Mouse (Mus musculus) thymus, postnatal 4 days (tissue): Measurements from ENCODE around the gene Fam126a.

Experiments used
- DNase-seq: peaks from one replicate; pipeline ENCODE4 v3.0.0; 2021

Fam126a gene

DNA sequence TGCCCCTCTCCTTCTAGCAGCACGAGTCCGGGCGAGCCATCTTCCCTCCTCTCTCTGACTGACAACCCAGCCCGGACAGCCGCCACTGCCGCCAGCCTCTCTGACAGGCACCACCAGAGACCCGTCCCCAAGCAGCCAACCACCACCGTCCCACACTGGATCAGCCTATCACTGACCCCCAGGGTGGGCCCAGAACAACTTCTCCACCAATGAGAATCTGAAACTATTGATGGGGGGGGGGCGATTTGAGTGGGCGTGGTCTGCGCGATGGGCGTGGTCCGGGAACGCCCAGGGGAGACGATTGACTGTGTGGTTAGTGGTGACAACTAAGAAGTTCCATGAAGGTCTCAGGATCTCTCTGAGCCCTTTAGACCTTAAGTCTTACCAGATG is at the start of gene Fam126a:
Fam126a (minus strand) TSS at position 112 of the 391 bp plus-strand sequence.
- DNase-seq, result peak; percentile 93

DNA sequence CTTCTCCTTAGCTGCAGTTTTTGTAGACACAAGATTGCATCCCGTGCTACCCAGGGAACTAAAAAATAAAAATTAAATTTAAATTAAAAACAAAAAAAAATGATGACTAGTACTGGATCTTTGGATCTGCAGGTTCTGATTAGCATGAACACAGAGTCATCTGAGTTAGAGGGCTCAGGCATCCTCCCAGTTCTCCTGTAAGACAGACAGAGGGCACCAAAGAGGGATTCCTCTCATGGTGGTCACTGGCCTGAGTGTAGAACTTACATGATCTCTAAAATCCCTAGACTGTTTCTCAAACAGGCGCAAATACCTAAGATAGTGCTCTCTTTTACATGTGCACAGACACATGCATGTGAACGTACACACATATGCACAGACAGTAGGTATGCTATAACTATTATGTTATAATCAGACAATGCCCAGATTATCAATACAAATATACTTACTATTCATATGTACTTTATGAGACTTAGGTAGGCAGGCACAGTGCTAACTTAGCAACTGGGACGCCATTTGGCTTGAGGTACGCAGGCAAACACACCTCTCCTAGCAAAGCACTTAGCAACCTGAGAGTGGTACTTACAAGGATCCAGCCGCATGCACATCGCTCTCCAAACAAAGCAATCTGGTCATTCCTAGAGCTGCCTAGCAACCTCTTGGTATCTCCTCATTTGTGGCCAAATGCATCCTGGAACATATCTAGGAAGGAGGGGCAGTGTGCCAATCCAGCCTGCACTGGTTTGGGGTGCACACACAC is 48.1 kb upstream of the Fam126a start:
- no peak for DNase-seq

DNA sequence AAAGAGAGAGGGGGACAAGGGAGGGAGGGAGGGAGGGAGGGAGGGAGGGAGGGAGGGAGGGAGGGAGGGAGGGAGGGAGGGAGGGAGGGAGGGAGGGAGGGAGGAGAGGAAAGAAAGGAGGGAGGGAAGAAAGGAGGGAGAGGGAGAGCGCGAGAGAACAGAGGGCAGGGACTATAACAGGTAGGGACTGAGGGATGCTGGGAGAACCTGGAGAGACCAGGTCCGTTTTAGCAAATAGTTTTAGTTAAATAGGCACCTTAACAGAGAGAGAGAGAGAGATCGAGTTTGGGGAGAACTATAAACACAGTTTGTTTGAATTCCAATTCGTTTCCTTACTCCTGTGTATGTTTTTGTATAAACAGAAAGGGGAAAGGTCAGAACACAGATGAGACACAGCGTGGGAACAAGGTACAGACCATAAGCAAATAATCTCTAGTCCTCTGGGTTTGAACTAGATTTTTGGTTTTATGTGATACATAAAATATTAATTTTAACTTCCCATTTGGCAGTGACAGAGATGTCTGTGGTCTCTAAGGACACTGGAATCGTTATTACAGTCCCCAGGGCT is 47.3 kb upstream of the Fam126a start:
- no peak for DNase-seq

DNA sequence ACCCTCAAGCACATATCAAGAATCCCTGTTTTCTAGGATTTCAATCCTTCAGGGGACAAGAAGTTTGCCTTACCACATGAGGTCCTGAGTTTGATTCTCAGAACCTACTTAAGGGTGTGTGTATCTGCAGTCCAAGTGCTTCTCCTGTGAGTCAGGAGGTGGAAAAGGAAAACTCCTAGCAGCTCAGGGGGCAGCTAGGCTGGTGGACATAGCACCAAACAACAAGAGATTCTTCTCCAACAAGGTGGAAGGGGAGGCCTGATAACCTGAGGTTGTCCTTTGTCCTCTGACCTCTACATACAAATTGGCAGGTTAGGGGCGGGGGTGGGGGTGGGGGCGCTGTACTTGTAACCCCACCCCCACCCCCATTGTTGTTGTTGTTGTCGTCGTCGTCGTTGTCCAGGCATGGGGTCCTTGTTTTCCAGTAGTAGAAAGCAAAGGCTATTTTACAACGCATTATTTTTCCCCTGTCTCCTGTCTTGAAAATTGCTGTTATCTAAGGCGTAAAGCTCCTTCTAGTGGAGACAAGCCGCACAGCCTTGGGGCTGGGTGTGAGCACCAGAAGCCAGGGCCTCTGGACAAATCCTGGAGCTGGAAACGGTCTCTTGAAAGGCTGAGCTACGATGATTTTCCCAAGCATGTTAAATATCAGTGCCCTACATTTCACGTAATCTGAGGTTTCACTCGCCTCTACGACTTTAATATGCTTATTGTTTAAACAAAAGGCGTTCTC is 46.7 kb upstream of the Fam126a start:
- DNase-seq, result peak; percentile 60

DNA sequence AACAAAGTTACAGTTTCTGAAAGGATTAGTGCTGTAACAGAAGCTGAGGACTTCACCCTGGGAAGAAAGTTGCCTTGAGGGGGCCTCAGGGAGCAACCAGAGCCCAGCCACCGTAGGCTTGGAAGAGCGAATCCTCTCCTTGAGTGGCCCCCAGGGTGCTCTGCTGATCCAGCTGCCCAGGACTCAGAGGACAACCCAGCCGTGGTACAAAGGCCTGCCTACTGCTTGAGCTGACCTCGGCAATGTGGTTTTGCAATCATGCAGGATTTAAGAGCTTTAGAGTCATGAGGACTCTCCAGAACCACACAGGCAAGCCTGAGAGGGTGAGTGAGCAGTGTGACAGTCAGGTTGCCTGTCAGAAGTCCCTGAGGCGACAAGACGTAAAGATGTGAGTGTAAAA is 41.5 kb upstream of the Fam126a start:
- DNase-seq, result no peak

DNA sequence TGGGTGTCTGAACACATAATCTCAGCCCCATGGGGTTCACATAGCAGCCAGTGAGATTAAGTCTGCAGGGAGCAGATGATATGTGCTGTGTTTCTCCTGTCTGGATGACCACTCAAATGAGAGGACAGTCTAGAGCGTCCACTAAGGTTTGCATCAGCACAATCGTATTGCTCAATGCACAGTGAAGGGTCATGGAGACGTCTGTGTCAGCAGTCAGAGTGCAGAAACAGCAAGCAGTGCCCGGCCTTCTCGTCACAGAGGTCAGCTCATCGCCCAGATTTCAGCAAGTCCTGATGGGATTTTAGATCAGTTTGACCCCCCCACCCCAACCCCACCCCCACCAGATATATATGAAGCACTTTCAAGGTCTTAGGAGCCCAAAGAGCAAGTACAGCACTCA is 38.5 kb upstream of the Fam126a start:
- no peak for DNase-seq

DNA sequence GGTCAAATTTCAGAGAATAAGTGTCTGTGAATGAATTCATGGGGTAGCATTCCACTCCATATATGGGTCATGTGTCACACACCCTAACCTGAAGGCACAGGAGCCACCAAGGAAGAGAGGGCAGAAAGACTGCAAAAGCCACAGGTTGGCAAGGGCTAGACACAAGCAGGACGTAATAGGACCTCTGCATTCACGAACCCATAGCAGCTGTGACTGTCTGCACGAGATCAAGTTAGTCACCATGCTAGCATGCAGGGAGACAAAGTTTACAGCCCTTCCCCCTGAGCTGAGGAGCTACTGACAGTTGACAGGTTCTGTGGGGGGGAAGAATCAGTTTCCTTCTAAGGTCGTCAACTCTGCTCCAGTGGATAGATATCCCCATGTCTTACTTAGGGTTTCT is 33.1 kb upstream of the Fam126a start:
- no peak for DNase-seq

DNA sequence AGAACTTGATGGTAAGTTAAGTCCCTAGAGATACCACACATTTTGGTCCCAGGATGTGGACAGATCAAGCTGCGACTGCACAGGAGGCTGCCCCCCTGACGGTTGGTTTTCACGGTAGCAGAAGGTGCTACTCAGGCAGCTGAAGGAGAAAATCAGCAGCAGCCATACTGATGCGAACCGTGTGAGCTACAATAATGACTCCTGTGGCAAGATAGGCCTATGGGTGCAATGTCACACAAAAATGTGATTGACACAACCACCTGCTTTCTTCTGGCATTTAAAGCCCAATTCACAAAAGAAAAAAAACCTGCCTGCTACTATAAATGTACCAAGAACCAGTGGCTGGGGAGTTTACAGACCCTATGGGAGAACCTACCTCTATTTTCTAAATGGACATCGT is 32.5 kb upstream of the Fam126a start:
- no peak for DNase-seq

DNA sequence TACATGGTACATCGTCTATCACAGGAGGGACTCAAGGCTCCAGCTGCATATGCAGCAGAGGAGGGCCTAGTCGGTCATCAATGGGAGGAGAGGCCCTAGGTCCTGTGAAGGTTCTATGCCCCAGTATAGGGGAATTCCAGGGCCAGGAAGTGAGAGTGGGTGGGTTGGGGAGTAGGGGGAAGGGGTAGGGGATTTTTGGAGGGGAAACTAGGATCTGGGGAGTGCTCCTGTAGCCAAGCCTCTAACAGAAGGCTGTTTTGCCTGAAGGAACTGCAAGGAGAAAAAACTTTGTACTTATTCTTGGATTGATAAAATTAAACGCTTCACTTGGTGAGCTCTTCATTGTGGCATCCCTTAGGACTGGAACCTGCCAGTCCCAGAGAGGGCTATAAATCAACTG is 30.5 kb upstream of the Fam126a start:
- no peak for DNase-seq

DNA sequence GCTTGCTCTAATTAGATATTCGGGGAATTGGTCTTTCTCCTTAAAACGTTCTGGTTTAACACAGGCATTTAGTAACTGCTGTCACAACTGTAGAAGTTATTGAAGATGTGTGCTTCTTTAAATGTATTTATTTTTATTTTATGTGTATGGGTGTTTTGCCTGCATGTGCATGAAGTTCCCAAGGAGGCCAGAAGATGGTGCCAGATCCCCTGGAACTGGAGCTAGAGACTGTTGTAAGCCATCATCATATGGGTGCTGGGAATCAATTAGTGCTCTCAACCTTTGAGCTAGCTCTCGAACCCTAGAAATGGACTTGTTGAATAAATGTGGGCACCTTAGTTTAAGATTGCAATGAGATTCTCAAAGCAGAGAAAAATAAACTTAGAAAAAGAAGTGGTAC is 27.1 kb upstream of the Fam126a start:
- DNase-seq, result peak; percentile 38

DNA sequence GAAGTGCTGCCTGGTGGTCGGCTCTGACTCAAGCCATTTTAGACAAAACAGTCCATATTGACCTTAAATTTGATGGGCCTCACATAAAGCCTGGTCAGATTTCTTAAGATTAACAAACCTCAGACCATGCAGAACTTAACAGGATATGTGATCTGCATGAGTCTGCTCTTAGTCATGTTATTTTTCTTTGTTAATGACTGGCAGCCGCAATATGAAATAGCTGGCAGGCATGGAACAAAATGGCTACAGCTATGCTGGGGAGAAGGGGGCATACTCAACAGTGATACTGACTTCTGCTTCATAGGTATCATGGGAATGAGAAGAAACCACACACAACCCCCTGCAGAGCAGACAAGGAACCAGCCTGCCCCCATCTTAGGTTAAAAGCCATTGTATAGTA is 26.4 kb upstream of the Fam126a start:
- DNase-seq, result no peak

DNA sequence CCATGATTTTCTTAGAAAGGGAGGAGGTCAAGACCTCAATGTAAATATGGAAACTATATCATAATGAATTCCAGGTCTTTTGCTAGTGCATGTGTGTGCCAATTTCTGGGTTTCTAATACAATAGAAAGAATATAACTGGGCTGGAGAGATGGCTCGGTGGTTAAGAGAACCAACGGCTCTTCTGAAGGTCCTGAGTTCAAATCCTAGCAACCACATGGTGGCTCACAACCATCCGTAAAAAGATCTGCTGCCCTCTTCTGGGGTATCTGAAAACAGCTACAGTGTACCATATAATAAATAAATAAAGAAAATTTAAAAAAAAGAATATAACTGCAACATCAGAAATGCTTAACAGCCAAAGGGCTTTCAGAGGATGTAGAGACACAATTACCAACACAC is 23.9 kb upstream of the Fam126a start:
- DNase-seq, result no peak

DNA sequence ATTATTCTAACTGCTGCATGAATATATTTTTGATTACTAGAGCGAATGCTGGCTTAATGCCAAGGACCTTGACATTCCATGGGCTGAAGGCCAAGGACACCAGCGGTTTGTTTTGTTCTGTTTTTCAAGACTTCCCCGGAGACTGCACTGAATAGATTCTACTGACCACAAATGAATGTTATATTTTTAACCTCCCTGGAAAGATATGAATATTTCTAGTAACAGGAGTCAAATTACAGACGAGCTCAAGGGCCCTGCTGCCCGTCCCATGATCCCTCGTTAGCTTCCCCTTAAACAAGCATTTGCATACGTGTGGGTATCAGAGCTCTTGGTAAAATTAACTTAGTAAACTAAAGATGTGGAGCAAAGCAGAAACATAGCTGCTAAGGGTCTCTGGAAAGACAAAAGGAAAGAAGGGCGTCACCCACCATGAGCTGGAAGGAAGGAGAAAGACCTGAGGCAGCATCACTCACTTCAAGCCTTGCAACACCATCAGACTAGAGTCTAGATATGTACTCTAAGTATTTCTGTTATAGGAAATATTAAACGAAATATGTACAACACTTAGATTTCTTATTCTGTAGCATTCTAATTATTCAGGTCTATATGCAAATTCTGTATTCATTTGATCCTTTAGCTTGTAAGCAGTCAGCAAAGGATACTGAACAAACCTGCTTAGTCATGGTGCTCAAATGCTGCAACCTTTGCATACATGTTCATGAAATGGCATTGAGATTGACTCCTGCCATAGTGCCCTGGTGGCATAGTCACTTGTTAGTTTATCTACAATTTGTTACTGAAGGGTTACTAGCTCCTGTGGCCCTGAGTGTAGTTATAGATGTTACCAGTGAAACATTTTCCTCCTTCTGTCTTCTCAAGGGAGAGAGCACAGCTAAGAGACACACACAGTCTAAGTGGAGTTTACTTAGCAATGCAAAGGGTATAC is 23.0 kb upstream of the Fam126a start:
- no peak for DNase-seq

DNA sequence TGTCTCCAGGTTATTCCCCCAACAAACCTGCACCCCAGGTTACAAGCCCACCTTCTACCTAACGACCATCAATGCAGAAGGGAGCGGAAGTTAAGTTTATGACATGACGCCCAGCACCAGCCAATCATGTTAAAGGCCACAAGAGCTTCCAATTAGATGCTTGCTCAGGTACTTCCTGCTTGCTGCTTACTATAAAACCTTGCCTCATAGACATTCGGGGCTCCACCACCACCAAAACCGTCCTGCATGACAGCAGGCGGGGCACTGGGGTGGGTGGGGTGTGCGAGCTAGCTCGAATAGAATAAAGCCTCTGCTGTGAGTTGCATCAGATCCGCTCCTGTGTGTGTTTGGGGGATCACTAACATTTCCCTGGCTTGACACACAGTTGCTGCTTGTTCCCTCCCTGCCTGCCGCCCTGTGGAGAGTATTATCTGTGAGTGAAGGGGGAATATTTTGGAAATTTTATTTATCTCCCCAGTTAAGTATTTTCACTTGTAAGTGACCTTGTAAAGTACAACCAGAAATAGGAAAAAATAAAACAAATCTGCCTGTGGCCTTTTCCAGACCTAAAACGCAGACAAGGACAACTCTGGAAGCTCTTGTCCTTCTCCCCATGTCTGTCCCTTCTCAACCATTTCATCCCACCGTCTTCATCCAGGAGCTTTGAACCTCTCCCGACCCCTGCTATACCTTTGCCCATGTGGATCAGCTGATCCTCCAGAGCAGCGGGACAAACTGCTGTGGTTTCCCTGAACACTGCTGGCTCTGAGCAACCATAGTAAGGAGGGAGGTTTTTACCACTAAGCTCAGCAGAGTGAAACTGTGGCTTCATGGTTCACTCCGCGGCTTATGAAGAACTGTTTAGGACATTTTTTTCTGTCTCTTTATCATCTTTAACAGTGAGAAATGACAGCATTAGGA is 21.5 kb upstream of the Fam126a start:
- DNase-seq, result no peak

DNA sequence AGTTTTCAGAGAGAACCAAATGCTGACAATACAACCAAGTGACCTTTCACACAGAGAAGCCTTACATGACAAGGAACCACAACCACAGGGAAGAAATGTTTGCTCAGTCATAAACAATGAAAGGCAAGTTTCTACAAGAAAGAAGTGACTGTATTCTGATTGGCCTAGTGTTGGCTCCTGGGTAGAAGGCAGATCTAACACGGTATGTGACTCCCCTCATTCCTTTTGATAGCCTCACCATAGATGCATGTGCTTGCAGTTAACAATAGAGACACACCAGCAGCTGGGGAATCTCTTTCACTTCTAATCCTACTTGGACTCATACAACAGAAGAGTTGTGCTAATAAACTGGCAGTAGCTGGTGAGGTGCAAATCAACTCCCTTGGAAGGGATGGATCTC is 17.3 kb upstream of the Fam126a start:
- no peak for DNase-seq

DNA sequence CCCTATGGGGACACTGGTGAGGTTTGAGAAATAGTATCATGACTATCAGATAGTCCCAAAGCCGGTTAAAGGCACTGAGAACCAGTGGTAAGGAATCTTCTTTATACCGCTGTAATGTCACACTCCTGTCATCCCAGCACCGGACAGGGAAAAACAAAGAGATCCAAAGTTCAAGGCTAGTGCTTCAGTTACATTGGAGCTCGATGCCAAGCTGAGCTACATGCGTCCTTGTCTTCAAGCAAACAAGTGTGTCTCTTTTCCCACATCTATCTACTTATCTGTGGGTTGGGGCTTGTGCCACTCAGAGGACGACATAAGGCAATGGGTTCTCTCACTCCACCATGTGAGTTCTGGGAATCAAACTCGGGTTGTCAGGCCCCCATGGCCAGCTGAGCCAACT is 16.5 kb upstream of the Fam126a start:
- DNase-seq, result no peak

DNA sequence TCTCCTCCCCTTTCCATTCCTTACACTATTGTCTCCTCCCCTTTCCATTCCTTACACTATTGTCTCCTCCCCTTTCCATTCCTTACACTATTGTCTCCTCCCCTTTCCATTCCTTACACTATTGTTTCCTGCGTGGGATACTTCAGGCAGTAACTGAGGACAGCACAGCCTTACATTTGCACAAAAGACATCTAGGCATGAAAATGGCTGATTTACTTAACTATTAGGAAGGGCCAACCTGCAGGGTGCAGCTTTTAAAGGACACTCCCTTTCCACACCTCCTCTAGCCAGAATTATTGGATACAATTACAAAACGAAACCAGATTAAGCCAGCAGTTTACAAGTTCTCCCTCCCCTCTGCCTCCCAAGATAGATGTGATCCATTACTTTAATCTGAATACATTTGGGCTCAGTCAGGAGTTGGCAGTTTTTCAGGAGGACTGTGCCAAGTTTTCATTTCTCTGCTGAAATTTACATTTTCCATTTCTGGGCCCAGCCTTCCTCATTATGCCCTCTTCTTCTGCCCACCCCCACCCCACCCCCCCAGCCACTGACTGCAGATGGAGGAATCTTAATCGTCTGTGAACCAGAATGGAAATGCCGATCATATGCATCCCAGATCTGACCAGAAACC is 15.6 kb upstream of the Fam126a start:
- no peak for DNase-seq

DNA sequence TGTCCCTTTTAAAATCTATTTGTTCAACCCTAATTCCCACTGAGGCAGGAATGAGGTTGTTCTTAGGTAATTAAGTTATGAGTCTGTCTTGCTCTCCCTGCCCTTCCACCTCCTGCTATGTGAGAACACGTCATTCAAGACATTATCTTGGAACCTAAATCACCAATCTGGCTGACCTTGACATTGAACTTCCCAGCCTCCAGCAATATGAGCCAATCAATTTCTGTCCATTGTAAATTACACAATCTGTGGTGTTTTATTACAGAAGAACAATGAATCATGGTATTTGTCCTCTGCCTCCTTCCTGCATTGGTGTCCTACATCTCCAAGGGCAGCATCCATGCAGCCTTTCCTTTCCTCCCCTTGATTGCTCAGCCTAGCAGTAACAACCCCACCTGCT is 13.9 kb upstream of the Fam126a start:
- no peak for DNase-seq

DNA sequence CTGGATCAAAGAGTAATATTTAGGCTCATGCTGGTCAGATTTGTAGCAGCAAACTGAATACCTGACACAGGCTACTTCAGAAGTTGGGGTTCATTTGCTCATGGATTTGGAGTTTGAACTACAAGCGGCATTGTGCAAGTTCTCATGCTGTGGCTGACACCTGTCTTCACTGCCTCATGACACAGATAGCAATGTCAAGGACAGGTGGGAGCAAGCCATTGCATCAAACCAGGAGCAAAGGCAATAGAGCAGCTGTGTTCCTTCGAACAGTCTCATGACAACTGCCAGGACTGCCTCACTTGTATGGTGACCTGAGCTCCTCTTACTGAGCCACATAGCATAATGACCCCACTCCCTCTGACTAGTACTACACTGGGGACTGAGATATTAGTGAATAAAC is 12.9 kb upstream of the Fam126a start:
- no peak for DNase-seq

DNA sequence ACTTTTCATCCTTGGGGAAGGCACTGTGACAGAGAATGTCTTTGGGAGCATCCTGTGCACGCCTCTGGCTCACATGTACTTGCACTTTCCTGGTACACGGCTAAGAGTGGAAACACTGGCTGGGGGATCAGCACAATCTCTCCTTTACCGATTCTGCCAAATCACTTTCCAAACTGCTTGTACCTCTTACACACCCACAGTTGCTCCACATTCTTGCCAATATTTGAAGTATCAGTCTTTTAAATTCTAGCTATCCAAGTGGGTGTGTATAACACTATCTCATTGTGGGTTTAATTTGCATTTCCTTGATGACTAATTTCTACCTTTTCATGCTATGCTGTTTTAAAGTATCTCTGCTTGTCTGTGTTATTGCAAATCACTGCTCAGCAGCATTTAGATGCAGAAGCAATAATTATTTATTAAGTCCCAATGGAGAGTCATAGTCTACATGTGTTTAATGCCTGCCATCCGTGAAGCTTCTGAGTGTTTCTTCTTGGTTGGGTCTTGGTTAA is 10.9 kb upstream of the Fam126a start:
- no peak for DNase-seq

DNA sequence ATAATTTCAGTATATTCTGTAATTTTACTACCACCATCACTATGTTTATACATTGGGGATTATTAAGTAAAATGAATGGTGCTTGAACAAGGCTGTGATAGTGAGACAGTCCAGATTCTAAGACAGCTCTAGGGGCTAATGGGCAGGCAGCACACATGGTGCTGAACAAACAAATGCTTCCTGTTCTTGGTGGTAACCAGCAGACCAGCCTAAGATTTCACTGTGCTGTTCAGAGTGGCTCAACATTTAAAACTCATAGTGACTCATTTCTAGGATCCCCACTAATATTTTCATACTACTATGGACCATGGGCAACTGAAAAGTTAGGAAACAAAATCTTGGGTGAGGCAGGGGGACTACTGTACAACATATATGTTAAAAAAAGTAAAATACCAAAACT is 10.1 kb upstream of the Fam126a start:
- DNase-seq, result no peak
